45 mouse cellular contexts compared by ENCODE assay signal in genomic region chr3:88271859-88272258, GRCm38 (mm10). TPM values are rescaled to one million over a fixed set of nuclear protein-coding genes. Genes with fewer than 3 reads are reported as not detected.
"Had no signal": no experiment of that assay in that cellular context is flagged by ENCODE, and none has a peak within 500 bp of the region (broad histone marks: within the 10 kb centered on the region; RNA-seq: fewer than 3 reads in every experiment).

No protein-coding gene starts in this region.

- H3K9me3 ChIP-seq: heart, embryonic 12.5 days; heart, embryonic 13.5 days; heart, embryonic 15.5 days; hindbrain, embryonic 10.5 days; hindbrain, embryonic 12.5 days; hindbrain, embryonic 13.5 days; hindbrain, embryonic 15.5 days; intestine, embryonic 15.5 days; kidney, embryonic 15.5 days had no signal

- H3K4me3 ChIP-seq: heart, embryonic 12.5 days; heart, embryonic 13.5 days; heart, embryonic 15.5 days; hindbrain, embryonic 10.5 days; hindbrain, embryonic 12.5 days; hindbrain, embryonic 13.5 days; hindbrain, embryonic 15.5 days; intestine, embryonic 15.5 days; kidney, embryonic 15.5 days; layer of hippocampus, adult 2 months; left cerebral cortex, adult 2 months had no signal

- H3K9ac ChIP-seq: heart, embryonic 12.5 days; heart, embryonic 13.5 days; heart, embryonic 15.5 days; hindbrain, embryonic 12.5 days; hindbrain, embryonic 13.5 days; hindbrain, embryonic 14.5 days; hindbrain, embryonic 15.5 days; intestine, embryonic 15.5 days; kidney, embryonic 15.5 days had no signal

- H3K27me3 ChIP-seq: heart, embryonic 12.5 days; heart, embryonic 13.5 days; heart, embryonic 15.5 days; hindbrain, embryonic 12.5 days; hindbrain, embryonic 13.5 days; hindbrain, embryonic 15.5 days; intestine, embryonic 15.5 days; kidney, embryonic 15.5 days had no signal

- H3K4me1 ChIP-seq: heart, embryonic 12.5 days; heart, embryonic 13.5 days; heart, embryonic 15.5 days; hindbrain, embryonic 10.5 days; hindbrain, embryonic 12.5 days; hindbrain, embryonic 13.5 days; hindbrain, embryonic 15.5 days; intestine, embryonic 15.5 days; kidney, embryonic 15.5 days had no signal

- H3K36me3 ChIP-seq: heart, embryonic 12.5 days; heart, embryonic 13.5 days; heart, embryonic 15.5 days; hindbrain, embryonic 10.5 days; hindbrain, embryonic 12.5 days; hindbrain, embryonic 13.5 days; hindbrain, embryonic 15.5 days; intestine, embryonic 15.5 days; kidney, embryonic 15.5 days had no signal

- H3K27ac ChIP-seq: heart, embryonic 13.5 days; heart, embryonic 15.5 days; hindbrain, embryonic 10.5 days; hindbrain, embryonic 12.5 days; hindbrain, embryonic 13.5 days; hindbrain, embryonic 14.5 days; hindbrain, embryonic 15.5 days; hindbrain, postnatal 0 days; intestine, embryonic 15.5 days; kidney, embryonic 15.5 days; kidney, postnatal 0 days; layer of hippocampus, adult 2 months; left cerebral cortex, adult 2 months had no signal

- DNase-seq: heart, postnatal 10 days; heart, postnatal 14 days; heart, postnatal 36 days; heart, postnatal 4 days; kidney, adult 11 months; kidney, adult 18-20 months; kidney, adult 2 months; kidney, adult 8-10 months; kidney, adult 9 months; kidney, postnatal 10 days; kidney, postnatal 14 days; kidney, postnatal 25 days; kidney, postnatal 36 days; kidney, postnatal 4 days; layer of hippocampus, adult 9-11 months; layer of hippocampus, postnatal 36 days had no signal

RNA-seq across cellular contexts. Expression of gene Gm38392, which starts 15.2 kb away (rescaled TPM):
- total RNA-seq: heart, postnatal 4 days; hematopoietic stem cell, adult 5-6 weeks; hindbrain, postnatal 0 days; layer of hippocampus, postnatal 14 days; layer of hippocampus, postnatal 25 days had no signal
- polyA plus RNA-seq: heart, embryonic 12.5 days; heart, embryonic 13.5 days; heart, embryonic 14.5 days; heart, embryonic 15.5 days; heart, embryonic 16.5 days; heart, postnatal 0 days; hindbrain, embryonic 10.5 days; hindbrain, embryonic 12.5 days; hindbrain, embryonic 14.5 days; hindbrain, embryonic 15.5 days; hindbrain, embryonic 16.5 days; inflammation-experienced regulatory T-cells, adult 6 months; intestine, embryonic 16.5 days; large intestine, adult 2 months had no signal

RNA-seq across cellular contexts. Expression of gene Rhbg, which starts 17.4 kb away (rescaled TPM):
- total RNA-seq: heart, postnatal 10 days; heart, postnatal 14 days; heart, postnatal 25 days; heart, postnatal 36 days; heart, postnatal 4 days; hematopoietic stem cell, adult 5-6 weeks; layer of hippocampus, adult 18-20 months; layer of hippocampus, adult 2 months; layer of hippocampus, adult 8-10 months; layer of hippocampus, postnatal 14 days; layer of hippocampus, postnatal 25 days; layer of hippocampus, postnatal 36 days; left cerebral cortex, adult 18-20 months; left cerebral cortex, adult 2 months; left cerebral cortex, adult 8-10 months had no signal
- polyA plus RNA-seq: heart, embryonic 14.5 days; heart, postnatal 0 days; hindbrain, embryonic 10.5 days; inflammation-experienced regulatory T-cells, adult 6 months had no signal

RNA-seq across cellular contexts. Expression of gene Tsacc, which starts 24.9 kb away (rescaled TPM):
- total RNA-seq: hindbrain, postnatal 0 days had no signal
